Mouse (Mus musculus) heart, postnatal 14 days (tissue): Measurements from ENCODE around the gene Zbtb40. TPM values are rescaled to one million over a fixed set of nuclear protein-coding genes. Genes with fewer than 3 reads are reported as not detected.

ENCODE experiments used
- DNase-seq, 2 experiments: peaks; one replicate each; pipeline ENCODE4 v3.0.0; 2021 to 2022
- intact Hi-C: fragments of 180-260 bp; cut with DNase I; formaldehyde crosslinking; loops from one replicate; pipeline ENCODE4 v1.15.1; 2025
- long read RNA-seq, 2 experiments: library from polyadenylated mRNA; stranded (forward); transcript quantifications; one replicate each; pipeline ENCODE4 v2.0.0; 2021
- total RNA-seq, 2 experiments: library from RNA; stranded (reverse); gene quantifications; 2 replicates each; pipeline ENCODE4 v1.2.3; 2021

Zbtb40 gene
- total RNA-seq: 1 to 10 TPM; 6.5 to 8.2 TPM
- long read RNA-seq, experiment 1, partial matches to known transcripts: 0 of 3 reads
- long read RNA-seq, experiment 1, other reads (novel, unspliced or antisense): 3 of 3 reads
- long read RNA-seq, experiment 2, partial matches to known transcripts: 1 of 6 reads
- long read RNA-seq, experiment 2, other reads (novel, unspliced or antisense): 5 of 6 reads

DNA sequence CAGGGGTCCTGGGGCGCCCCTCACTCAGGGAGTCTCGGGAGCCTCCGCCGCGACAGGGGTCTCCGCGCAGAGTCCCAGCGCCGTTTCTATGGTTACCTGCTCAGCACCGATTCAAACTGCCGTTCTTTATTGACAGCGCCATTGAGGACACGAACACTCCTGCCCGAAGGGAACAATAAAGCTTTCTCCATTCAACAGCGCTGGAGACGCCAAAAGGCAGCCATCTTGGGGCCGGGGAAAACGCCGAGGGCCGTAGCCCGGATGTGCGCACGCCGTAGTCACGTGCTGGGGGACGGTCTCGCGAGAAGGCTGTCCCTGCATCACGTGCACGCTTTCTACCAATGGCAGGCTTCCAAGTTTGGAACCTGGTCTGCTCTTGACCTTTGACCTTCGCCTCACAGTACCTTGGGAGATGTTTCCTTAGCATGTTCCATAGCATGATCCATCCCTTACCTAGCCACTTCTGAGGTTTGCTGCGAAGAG, at the start of gene Zbtb40:
TSS of gene Zbtb40 (minus strand) at position 252 of the 483 bp plus-strand sequence.
- peak; percentile 88 to 95 for DNase-seq
- intact Hi-C loops: no loop called here

- DNase-seq: no peak
- intact Hi-C loops: no loop called here
Measured at GRCm38 (mm10) chr4:137097984-137098327, 49.4 kb upstream of the Zbtb40 start.

- DNase-seq: no peak
- intact Hi-C loops: no loop called here
Measured at GRCm38 (mm10) chr4:137097246-137097983, 48.8 kb upstream of the Zbtb40 start.

DNA sequence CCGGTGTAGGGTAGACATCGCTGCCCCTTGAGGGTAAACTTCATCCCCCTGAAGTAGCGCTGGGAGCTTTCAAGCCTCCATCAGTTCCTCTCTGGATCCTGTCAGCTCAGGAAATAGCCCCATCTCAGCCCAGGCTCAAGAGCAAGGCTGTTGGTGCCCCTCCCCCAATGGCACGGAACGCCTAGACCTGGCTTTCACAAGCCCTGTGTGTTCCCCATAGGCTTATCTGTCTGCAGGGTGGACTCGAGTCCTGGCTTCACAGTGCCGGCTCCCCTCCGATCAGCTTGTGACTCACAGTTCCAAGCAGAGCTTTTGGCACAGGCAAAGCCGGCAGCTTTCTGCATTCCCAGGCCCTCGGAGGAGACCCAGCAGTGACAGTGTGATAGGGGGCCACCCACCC, 47.8 kb upstream of the Zbtb40 start:
- DNase-seq: no peak
- intact Hi-C loops: no loop called here

GRCm38 (mm10) chr4:137085083-137085810, 36.6 kb upstream of the Zbtb40 start:
- no peak for DNase-seq
- intact Hi-C loops: loop anchor here (10.0 kb wide), 1 partner anchor 310 kb away; no protein-coding TSS in a partner anchor

DNA sequence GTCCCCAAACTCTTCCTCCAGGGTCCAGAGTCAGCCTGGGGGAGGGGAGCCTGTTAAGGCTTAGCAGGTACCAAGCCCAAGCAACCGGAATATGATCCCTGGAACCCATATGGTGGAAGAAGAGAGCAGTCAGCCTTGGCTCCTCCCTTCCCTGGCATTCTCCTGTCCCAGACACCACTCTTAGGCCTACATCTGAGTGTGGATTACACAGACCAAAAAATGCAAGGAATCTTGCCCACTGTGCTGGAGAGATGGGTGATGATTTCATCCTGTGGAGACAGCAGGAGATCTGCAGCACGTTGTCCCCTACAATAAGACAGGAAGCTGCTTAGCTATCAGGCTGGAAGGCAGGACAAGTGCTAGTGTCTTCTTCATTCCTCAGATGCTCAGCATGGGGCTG, 34.3 kb upstream of the Zbtb40 start:
- no peak for DNase-seq
- intact Hi-C loops: loop anchor here (10.0 kb wide), 1 partner anchor 312 kb away; no protein-coding TSS in a partner anchor

GRCm38 (mm10) chr4:137081401-137081800, 32.8 kb upstream of the Zbtb40 start:
- intact Hi-C loops: loop anchor here (10.0 kb wide), 1 partner anchor 313 kb away; no protein-coding TSS in a partner anchor
- DNase-seq: no peak

- no peak for DNase-seq
- intact Hi-C loops: loop anchor here (2.0 kb wide), 1 partner anchor 210 kb away; no protein-coding TSS in a partner anchor
Measured at GRCm38 (mm10) chr4:137077216-137077615, 28.6 kb upstream of the Zbtb40 start.

GRCm38 (mm10) chr4:137071204-137071603, 22.6 kb upstream of the Zbtb40 start:
- no peak for DNase-seq
- intact Hi-C loops: loop anchor here (5.0 kb wide), 2 partner anchors 49 to 424 kb away; no protein-coding TSS in a partner anchor

DNA sequence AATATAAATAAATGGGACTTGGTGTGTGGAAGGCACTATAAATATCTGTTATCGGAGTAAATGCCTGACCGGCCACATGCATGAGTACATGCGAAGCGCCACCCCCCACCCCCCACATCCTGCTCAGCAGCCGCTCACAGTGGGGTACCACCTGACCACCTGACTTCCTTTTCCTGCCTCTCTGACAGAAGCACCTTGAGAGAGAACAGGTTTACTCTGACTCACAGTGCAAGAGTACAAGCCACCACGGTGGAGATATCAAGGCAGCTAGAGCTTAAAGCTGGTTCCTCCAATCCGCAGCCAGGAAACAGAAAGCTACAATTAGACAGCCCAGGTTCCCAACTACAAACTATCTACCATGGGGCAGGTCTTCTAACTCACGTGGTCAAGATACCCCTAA, 19.9 kb upstream of the Zbtb40 start:
- intact Hi-C loops: no loop called here

DNA sequence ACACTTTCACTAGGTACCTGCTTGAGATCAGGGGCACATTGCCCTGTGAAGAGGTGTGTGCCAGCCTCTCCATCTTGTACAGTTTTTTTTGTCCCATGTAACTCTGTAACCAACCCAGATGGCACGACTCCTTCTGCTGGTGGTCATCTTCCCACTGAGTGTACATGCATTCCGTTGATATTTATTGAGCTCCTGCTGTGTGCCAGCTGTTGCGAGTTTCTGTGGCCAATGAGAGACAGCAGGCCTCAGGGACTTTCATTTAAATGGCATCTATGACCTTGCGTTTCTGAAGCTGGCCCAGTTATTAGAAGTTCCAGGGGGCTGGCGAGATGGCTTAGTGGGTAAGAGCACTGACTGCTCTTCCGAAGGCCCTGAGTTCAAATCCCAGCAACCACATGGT, 17.2 kb upstream of the Zbtb40 start:
- no peak for DNase-seq
- intact Hi-C loops: no loop called here

More for the DNA sequence above, 19.9 kb upstream of the Zbtb40 start:
- DNase-seq: no peak

DNA sequence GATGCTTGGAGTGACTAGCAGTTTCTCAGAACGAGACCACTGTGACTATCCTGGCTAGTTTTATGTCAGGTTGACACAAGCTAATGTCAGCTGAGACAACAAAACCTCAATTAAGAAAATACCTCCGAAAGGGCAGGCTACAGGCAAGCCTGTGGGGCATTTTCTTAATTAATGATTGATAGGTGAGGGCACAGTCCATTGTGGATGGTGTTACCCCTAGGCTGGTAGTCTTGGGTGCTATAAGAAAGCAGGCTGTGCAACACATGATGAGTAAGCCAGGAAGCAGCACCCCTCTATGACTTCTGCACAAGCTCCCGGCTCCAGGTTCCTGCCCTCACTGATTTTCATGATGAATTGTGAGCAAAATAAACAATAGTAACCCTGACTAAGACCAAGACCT, 6.3 kb upstream of the Zbtb40 start:
- no peak for DNase-seq
- intact Hi-C loops: no loop called here

GRCm38 (mm10) chr4:137053810-137054209, 5.2 kb upstream of the Zbtb40 start:
- no peak for DNase-seq

DNA sequence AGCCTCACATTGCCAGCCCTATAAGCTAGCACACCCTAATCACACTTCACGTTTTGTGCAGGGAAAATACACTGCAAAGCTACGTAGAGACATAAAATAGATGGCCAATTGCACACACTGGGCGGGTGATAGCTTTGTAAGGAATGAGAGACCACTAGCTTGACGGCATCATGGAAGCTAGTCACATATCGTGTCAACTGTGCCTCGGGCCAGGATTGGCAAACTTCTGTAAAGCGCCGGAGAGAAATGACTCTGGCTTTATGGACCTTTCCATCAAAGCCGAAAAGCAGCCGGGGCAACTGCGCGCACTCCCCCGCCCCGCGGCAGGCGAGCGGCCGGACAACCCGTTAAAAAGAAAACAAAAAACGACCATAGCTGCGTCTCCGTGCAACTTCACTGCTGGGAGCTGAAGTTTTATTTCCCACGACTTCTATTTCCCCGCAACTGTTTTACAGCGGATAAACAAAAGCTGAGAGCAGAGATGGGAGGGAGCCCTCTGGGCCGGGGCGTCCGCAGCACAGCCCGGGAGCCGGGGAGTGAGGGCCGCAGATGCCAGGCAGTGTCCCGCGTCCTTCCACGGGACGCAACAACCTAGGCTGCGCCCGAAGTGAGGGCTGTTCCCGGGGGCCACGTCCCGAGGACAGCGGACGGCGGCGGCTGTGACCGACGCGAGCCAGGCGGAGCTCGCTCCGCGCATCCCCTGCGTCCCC, 606 bp downstream of the Zbtb40 start:
- DNase-seq: peak in 1 of 2 experiments; percentile 20
- intact Hi-C loops: no loop called here

More at GRCm38 (mm10) chr4:137053810-137054209, 5.2 kb upstream of the Zbtb40 start:
- intact Hi-C loops: no loop called here

GRCm38 (mm10) chr4:137046110-137046509, 2.5 kb downstream of the Zbtb40 start:
- no peak for DNase-seq
- intact Hi-C loops: no loop called here

DNA sequence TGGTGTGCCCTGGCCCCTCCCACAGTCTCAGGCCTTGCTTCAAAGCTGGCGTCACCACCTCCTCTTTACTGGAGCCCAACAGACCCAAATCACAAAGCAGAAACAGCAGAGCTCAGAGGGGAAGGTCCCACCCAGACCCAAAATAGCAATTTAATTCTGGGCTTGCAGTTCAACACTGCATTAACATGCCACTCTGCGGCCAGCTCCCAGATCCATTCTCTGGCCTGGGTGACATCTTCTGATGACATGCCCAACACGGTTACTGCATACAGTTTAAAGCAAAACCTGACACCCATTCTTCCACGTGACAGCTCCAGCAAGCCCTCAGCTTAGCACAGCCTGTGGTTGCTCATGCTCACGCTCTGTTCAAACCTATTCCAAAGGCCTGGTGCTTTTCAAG, 4.1 kb downstream of the Zbtb40 start:
- no peak for DNase-seq
- intact Hi-C loops: no loop called here

- peak; percentile 22 to 42 for DNase-seq
- intact Hi-C loops: no loop called here
Measured at GRCm38 (mm10) chr4:137043799-137044198, 4.8 kb downstream of the Zbtb40 start.

GRCm38 (mm10) chr4:137042039-137042438, 6.6 kb downstream of the Zbtb40 start:
- intact Hi-C loops: no loop called here
- DNase-seq: no peak

GRCm38 (mm10) chr4:137041161-137041621, 7.4 kb downstream of the Zbtb40 start:
- no peak for DNase-seq
- intact Hi-C loops: no loop called here

- DNase-seq: no peak
- intact Hi-C loops: no loop called here
Measured at GRCm38 (mm10) chr4:137039441-137039840, 9.2 kb downstream of the Zbtb40 start.
